ENCODE assay signal across 22 mouse cellular contexts in genomic region chr14:57835157-57835556, GRCm38 (mm10). TPM values are rescaled to one million over a fixed set of nuclear protein-coding genes. Genes with fewer than 3 reads are reported as not detected.
DNase-seq lines count a peak whose midpoint lies in the region; ATAC-seq lines count a peak whose summit lies in the region.
"Had no signal": no experiment of that assay in that cellular context is flagged by ENCODE, and none has a peak within 500 bp of the region (broad histone marks: within the 10 kb centered on the region; RNA-seq: fewer than 3 reads in every experiment).

No protein-coding gene starts in this region.

- no peak overlapping the region for H3K9ac ChIP-seq in liver, embryonic 11.5 days (ENCODE audit: low read depth, low read length)
- no peak overlapping the region for H3K9ac ChIP-seq in liver, embryonic 15.5 days
- H3K9ac ChIP-seq: embryonic facial prominence, embryonic 12.5 days; forebrain, embryonic 12.5 days; heart, embryonic 12.5 days had no signal

- WGBS in liver, embryonic 11.5 days: 48% methylated on average over 10 of the region's 10 CpGs
- 23% methylated on average over 10 of the region's 10 CpGs for WGBS in liver, embryonic 15.5 days (ENCODE audit: insufficient replicate concordance)

- peak overlapping the region; percentile 24 for H3K4me3 ChIP-seq in megakaryocyte, embryonic 14.5 days (replicated peaks)
- H3K4me3 ChIP-seq in liver, embryonic 11.5 days (ENCODE audit: low read depth, low read length): no peak overlapping the region
- no peak overlapping the region for H3K4me3 ChIP-seq in liver, embryonic 15.5 days (replicated peaks)
- H3K4me3 ChIP-seq: embryonic facial prominence, embryonic 12.5 days; forebrain, embryonic 12.5 days; heart, embryonic 12.5 days; hindbrain, embryonic 10.5 days had no signal

- H3K27me3 ChIP-seq in megakaryocyte, embryonic 14.5 days (replicated peaks): no peaks in the 10 kb centered on the region
- no peaks in the 10 kb centered on the region for H3K27me3 ChIP-seq in liver, embryonic 11.5 days (replicated peaks; ENCODE audit: control insufficient read depth, insufficient read depth, low read length)
- no peaks in the 10 kb centered on the region for H3K27me3 ChIP-seq in liver, embryonic 15.5 days
- H3K27me3 ChIP-seq: embryonic facial prominence, embryonic 12.5 days; forebrain, embryonic 12.5 days; heart, embryonic 12.5 days had no signal

- H3K4me1 ChIP-seq in megakaryocyte, embryonic 14.5 days: peaks cover 33% of the 10 kb centered on the region
- H3K4me1 ChIP-seq in liver, embryonic 11.5 days (replicated peaks; ENCODE audit: control insufficient read depth, insufficient read depth, low read length): 0 out of 2 replicates have a peak, but pooled peaks cover 4% of the 10 kb centered on the region
- peaks cover 11% of the 10 kb centered on the region for H3K4me1 ChIP-seq in liver, embryonic 15.5 days (replicated peaks)
- H3K4me1 ChIP-seq: embryonic facial prominence, embryonic 12.5 days; forebrain, embryonic 12.5 days; heart, embryonic 12.5 days; hindbrain, embryonic 10.5 days had no signal

- no peak overlapping the region for H3K27ac ChIP-seq in liver, embryonic 11.5 days (ENCODE audit: low read depth, low read length)
- no peak overlapping the region for H3K27ac ChIP-seq in liver, embryonic 15.5 days (replicated peaks)
- H3K27ac ChIP-seq: embryonic facial prominence, embryonic 12.5 days; forebrain, embryonic 12.5 days; hindbrain, embryonic 10.5 days had no signal

- DNase-seq in liver, embryonic 11.5 days (ENCODE audit: low spot score): no peak
- no peak for DNase-seq in gastrocnemius, postnatal 25 days
- DNase-seq in urinary bladder, postnatal 10 days (ENCODE audit: low spot score): no peak
- no peak for DNase-seq in embryo, embryonic 10.5 days (ENCODE audit: low spot score)
- DNase-seq: adrenal gland, postnatal 14 days; B cell, adult 2 months; cerebellum, adult 2 months; cerebellum, postnatal 10 days; gastrocnemius, postnatal 14 days had no signal

- ATAC-seq in megakaryocyte, adult 5-6 weeks (ENCODE audit: poor library complexity, severe bottlenecking): no peak
- peak; percentile 93 for ATAC-seq in liver, embryonic 11.5 days (replicated peaks; ENCODE audit: low FRiP score)
- peak; percentile 81 for ATAC-seq in liver, embryonic 15.5 days (ENCODE audit: insufficient read depth)
- ATAC-seq in megakaryocyte-erythroid progenitor cell, adult 5-6 weeks (replicated peaks; ENCODE audit: low FRiP score, low TSS enrichment, poor library complexity, severe bottlenecking): peak; percentile 98
- ATAC-seq: CD4-positive, CD25-positive, alpha-beta regulatory T cell, adult 4 months; forebrain, embryonic 16.5 days; hindbrain, embryonic 16.5 days had no signal

- H3K9me3 ChIP-seq in megakaryocyte, embryonic 14.5 days: no peaks in the 10 kb centered on the region
- H3K9me3 ChIP-seq in liver, embryonic 11.5 days (ENCODE audit: control insufficient read depth, low read length): no peaks in the 10 kb centered on the region
- H3K9me3 ChIP-seq in liver, embryonic 15.5 days (replicated peaks): no peaks in the 10 kb centered on the region
- H3K9me3 ChIP-seq: embryonic facial prominence, embryonic 12.5 days; forebrain, embryonic 12.5 days; G1E; heart, embryonic 12.5 days; hindbrain, embryonic 10.5 days had no signal

- no peak overlapping the region for H3K4me2 ChIP-seq in liver, embryonic 11.5 days
- no peak overlapping the region for H3K4me2 ChIP-seq in liver, embryonic 15.5 days
- H3K4me2 ChIP-seq: embryonic facial prominence, embryonic 12.5 days; forebrain, embryonic 12.5 days; heart, embryonic 12.5 days had no signal

- H3K36me3 ChIP-seq in megakaryocyte, embryonic 14.5 days (replicated peaks; ENCODE audit: low read length): peaks cover 63% of the 10 kb centered on the region
- peaks cover 7% of the 10 kb centered on the region for H3K36me3 ChIP-seq in liver, embryonic 11.5 days (ENCODE audit: control insufficient read depth, insufficient read depth, low read length)
- H3K36me3 ChIP-seq in liver, embryonic 15.5 days (replicated peaks): peaks cover 11% of the 10 kb centered on the region

RNA-seq across cellular contexts. Expression of gene Mrpl57, which starts 9.1 kb away (rescaled TPM):
- polyA plus RNA-seq in megakaryocyte, embryonic 14.5 days (2012; ENCODE audit: insufficient read depth, low replicate concordance): 416 and 675 TPM in 2 replicates
- total RNA-seq in megakaryocyte, adult 5-6 weeks (2015): 73.9 and 78.7 TPM in 2 replicates
- 63.7 and 73.2 TPM in 2 replicates for total RNA-seq in megakaryocyte, adult 5-6 weeks (2017)
- polyA plus RNA-seq in liver, embryonic 11.5 days (2014; fragmentation: Nextera tagmentation; extraction: Ambion mirVana): 262 and 264 TPM in 2 replicates
- polyA plus RNA-seq in liver, embryonic 15.5 days (2015; fragmentation: Nextera tagmentation; extraction: Ambion mirVana): 122 and 123 TPM in 2 replicates
- total RNA-seq in megakaryocyte-erythroid progenitor cell, adult 5-6 weeks (2014; fragmentation: Nextera tagmentation): 85.5 and 155 TPM in 2 replicates
- 70.6 and 73.8 TPM in 2 replicates for total RNA-seq in megakaryocyte-erythroid progenitor cell, adult 5-6 weeks (2017)
- total RNA-seq in gastrocnemius, postnatal 25 days (2021): 10 to 100 TPM; 62.0 to 66.1 TPM

RNA-seq across cellular contexts. Expression of gene Ska3, which starts 9.2 kb away (rescaled TPM):
- polyA plus RNA-seq in megakaryocyte, embryonic 14.5 days (2012; ENCODE audit: insufficient read depth, low replicate concordance): 4.1 TPM in 1 of 2 replicates, not detected in the other
- total RNA-seq in megakaryocyte, adult 5-6 weeks (2015): 25.5 and 28.3 TPM in 2 replicates
- 26.8 and 36.1 TPM in 2 replicates for total RNA-seq in megakaryocyte, adult 5-6 weeks (2017)
- 42.7 and 43.7 TPM in 2 replicates for polyA plus RNA-seq in liver, embryonic 11.5 days (2014; fragmentation: Nextera tagmentation; extraction: Ambion mirVana)
- polyA plus RNA-seq in liver, embryonic 15.5 days (2015; fragmentation: Nextera tagmentation; extraction: Ambion mirVana): 15.7 and 18.9 TPM in 2 replicates
- total RNA-seq in megakaryocyte-erythroid progenitor cell, adult 5-6 weeks (2014; fragmentation: Nextera tagmentation): 20.4 and 27.5 TPM in 2 replicates
- 23.6 and 26.2 TPM in 2 replicates for total RNA-seq in megakaryocyte-erythroid progenitor cell, adult 5-6 weeks (2017)
- total RNA-seq in gastrocnemius, postnatal 25 days (2021): under 1 TPM in 1 of 2 experiments, not detected in 1; 0.16 TPM
- total RNA-seq: gastrocnemius, adult 18-20 months had no signal

RNA-seq across cellular contexts. Expression of gene Sap18, which starts 37.2 kb away (rescaled TPM):
- polyA plus RNA-seq in megakaryocyte, embryonic 14.5 days (2012; ENCODE audit: insufficient read depth, low replicate concordance): 119 and 460 TPM in 2 replicates
- 167 and 180 TPM in 2 replicates for total RNA-seq in megakaryocyte, adult 5-6 weeks (2015)
- 10.7 and 21.5 TPM in 2 replicates for total RNA-seq in megakaryocyte, adult 5-6 weeks (2017)
- 27.6 and 33.7 TPM in 2 replicates for polyA plus RNA-seq in liver, embryonic 11.5 days (2014; fragmentation: Nextera tagmentation; extraction: Ambion mirVana)
- 8.3 and 10.2 TPM in 2 replicates for polyA plus RNA-seq in liver, embryonic 15.5 days (2015; fragmentation: Nextera tagmentation; extraction: Ambion mirVana)
- 172 and 187 TPM in 2 replicates for total RNA-seq in megakaryocyte-erythroid progenitor cell, adult 5-6 weeks (2014; fragmentation: Nextera tagmentation)
- 28.6 and 29.8 TPM in 2 replicates for total RNA-seq in megakaryocyte-erythroid progenitor cell, adult 5-6 weeks (2017)
- 10 to 100 TPM; 32.1 to 35.6 TPM for total RNA-seq in gastrocnemius, postnatal 25 days (2021)

RNA-seq across cellular contexts. Expression of gene Zdhhc20, which starts 54.9 kb away (rescaled TPM):
- polyA plus RNA-seq in megakaryocyte, embryonic 14.5 days (2012; ENCODE audit: insufficient read depth, low replicate concordance): 0.58 TPM in 1 of 2 replicates, not detected in the other
- 51.5 and 54.5 TPM in 2 replicates for total RNA-seq in megakaryocyte, adult 5-6 weeks (2015)
- total RNA-seq in megakaryocyte, adult 5-6 weeks (2017): 60.1 and 91.5 TPM in 2 replicates
- 31.1 and 32.2 TPM in 2 replicates for polyA plus RNA-seq in liver, embryonic 11.5 days (2014; fragmentation: Nextera tagmentation; extraction: Ambion mirVana)
- polyA plus RNA-seq in liver, embryonic 15.5 days (2015; fragmentation: Nextera tagmentation; extraction: Ambion mirVana): 9.6 and 11.4 TPM in 2 replicates
- 13.0 and 15.2 TPM in 2 replicates for total RNA-seq in megakaryocyte-erythroid progenitor cell, adult 5-6 weeks (2014; fragmentation: Nextera tagmentation)
- 16.8 and 24.5 TPM in 2 replicates for total RNA-seq in megakaryocyte-erythroid progenitor cell, adult 5-6 weeks (2017)
- total RNA-seq in gastrocnemius, postnatal 25 days (2021): 1 to 10 TPM; 2.9 to 5.1 TPM

Comparison
In these comparisons a context has a peak if more than half of its experiments do, and no peak if none do; other contexts are left out.
1. RNA of gene Ska3, which starts 9.2 kb away (total RNA-seq): 25.5 to 36.1 TPM in megakaryocyte, adult 5-6 weeks and 20.4 to 27.5 TPM in megakaryocyte-erythroid progenitor cell, adult 5-6 weeks; 0.16 TPM in gastrocnemius, postnatal 25 days; every median in the first group is over 10 times any median in the second.